Mouse (Mus musculus): ENCODE results near the gene Map1s.

DNA sequence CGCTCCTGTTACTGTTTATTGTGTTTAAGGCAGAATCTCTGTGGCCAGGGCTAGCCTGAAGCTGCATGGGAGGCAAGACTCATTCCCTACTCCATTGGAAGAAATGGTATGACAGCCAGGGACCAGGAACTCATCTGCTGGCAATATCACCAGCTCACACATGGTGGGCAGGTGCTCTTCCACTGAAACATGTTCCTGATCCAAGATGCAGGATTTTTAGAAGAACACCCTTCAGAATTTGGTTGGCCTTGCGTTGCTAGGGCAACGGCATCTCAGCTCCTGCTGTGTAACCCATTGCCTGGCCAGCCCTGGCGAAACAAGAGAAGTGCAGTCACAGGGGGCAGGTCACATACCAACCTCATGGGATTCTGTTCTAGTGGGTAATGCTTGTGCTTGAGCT, 26.2 kb upstream of the Map1s start:
- TF ChIP-seq CTCF (conservative IDR thresholded peaks at IDR 0.05; ENCODE audit: low read length): no peak
- no peak for TF ChIP-seq NANOG (IDR thresholded peaks at IDR 0.05; ENCODE audit: borderline replicate concordance, low read length)
- TF ChIP-seq POU5F1 (IDR thresholded peaks at IDR 0.05; ENCODE audit: borderline replicate concordance, low read length): no peak
